17 mouse cellular contexts compared by ENCODE assay signal in genomic region chr17:94243821-94244220, GRCm38 (mm10).
A peak's percentile ranks its signal among the peaks of the same experiment; 100 is the strongest.
DNase-seq lines count a peak whose midpoint lies in the region; ATAC-seq lines count a peak whose summit lies in the region.
"Had no signal": no experiment of that assay in that cellular context is flagged by ENCODE, and none has a peak within 500 bp of the region (broad histone marks: within the 10 kb centered on the region; RNA-seq: fewer than 3 reads in every experiment).

No protein-coding gene starts in this region.

- no peak for DNase-seq in frontal cortex, postnatal 25 days (ENCODE audit: low spot score in 2 of 2)
- peak; percentile 3 to 82 for DNase-seq in left cerebral cortex, postnatal 25 days (ENCODE audit: low spot score in 2 of 2)
- no peak for DNase-seq in left cerebral cortex, adult 11 months (ENCODE audit: low spot score)
- peak; percentile 60 for DNase-seq in telencephalon, adult 2 months (ENCODE audit: low read depth, low spot score)
- DNase-seq in thymus, adult 18-20 months = no peak
- DNase-seq: adrenal gland, adult 2 months; adrenal gland, postnatal 10 days; adrenal gland, postnatal 25 days; cerebellum, adult 18-20 months; cerebellum, adult 8-10 months; cerebellum, adult 9-11 months; cerebellum, postnatal 14 days; cerebellum, postnatal 36 days; embryo, embryonic 11 days had no signal

- ATAC-seq in frontal cortex, adult (ENCODE audit: low TSS enrichment) = peak; percentile 50
- ATAC-seq: forebrain, embryonic 14.5 days; forebrain, embryonic 16.5 days had no signal

- intact Hi-C loops in left cerebral cortex, postnatal 25 days (cut with DNase I) = loop anchor here (5.0 kb wide), 3 partner anchors 72 to 647 kb away; no protein-coding TSS in a partner anchor

Comparison
In these comparisons a context has a peak if more than half of its experiments do, and no peak if none do; other contexts are left out.
1. DNase-seq: peak in left cerebral cortex, postnatal 25 days (2 of 2) and telencephalon, adult 2 months (single experiment); none in frontal cortex, postnatal 25 days (0 of 2), left cerebral cortex, adult 11 months (single experiment) and thymus, adult 18-20 months (0 of 2).